Mouse (Mus musculus) erythroblast, embryonic 14.5 days (primary cell): ENCODE measurements at regions not wholly inside any gene's neighbourhood (a gene's known extent, or its start where the extent isn't known, plus 50 kb on each side); places are given as distances from the start of the nearest gene placed in this dataset.

ENCODE experiments used
- GATA1 ChIP-seq: IDR thresholded peaks from 2 replicates; pipeline ENCODE4 v1.6.1; 2012; ENCODE audit warnings: low read length, inconsistent platforms, mixed read lengths
- TAL1 ChIP-seq: IDR thresholded peaks from 3 replicates; pipeline ENCODE4 v1.6.1; 2012; ENCODE audit warnings: low read length, inconsistent platforms, mixed read lengths

DNA sequence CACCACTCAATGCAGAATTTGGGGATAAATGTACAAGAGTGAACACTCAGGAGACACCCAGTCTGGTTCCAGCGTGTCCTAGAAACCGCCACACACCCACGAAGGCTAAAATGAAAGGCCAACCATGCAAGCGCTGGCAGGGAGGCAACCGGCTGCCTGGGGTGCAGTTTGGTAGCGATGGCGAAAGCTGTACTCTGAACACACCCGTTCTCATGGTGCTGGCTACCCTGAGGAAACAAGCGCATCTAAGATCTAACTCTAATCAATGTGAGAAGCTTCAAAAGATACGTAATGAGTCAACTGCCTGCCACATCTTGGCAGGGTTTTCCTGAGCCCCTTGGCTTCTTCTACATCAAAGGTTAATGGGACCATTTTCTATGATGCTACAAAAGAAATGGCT is 56.4 kb upstream of the Pkdcc start:
- TF ChIP-seq TAL1 (no peak), GATA1 (no peak)
